Mouse (Mus musculus): Measurements from ENCODE around the gene Tnip2.

- TF ChIP-seq TAL1 (IDR thresholded peaks at IDR 0.05; ENCODE audit: low read length), result no peak
- no peak for TF ChIP-seq GATA1 (IDR thresholded peaks at IDR 0.05; ENCODE audit: low read length)
Measured at GRCm38 (mm10) chr5:34526477-34526775, 12.6 kb upstream of the Tnip2 start.
